Mouse (Mus musculus): ENCODE results near the gene Caskin2.
"Not testable (repeated sequence)": the region's sequence is repeated elsewhere in the genome, so short reads cannot be mapped to it uniquely, and the experiment has no call there.

The Caskin2 gene

DNA sequence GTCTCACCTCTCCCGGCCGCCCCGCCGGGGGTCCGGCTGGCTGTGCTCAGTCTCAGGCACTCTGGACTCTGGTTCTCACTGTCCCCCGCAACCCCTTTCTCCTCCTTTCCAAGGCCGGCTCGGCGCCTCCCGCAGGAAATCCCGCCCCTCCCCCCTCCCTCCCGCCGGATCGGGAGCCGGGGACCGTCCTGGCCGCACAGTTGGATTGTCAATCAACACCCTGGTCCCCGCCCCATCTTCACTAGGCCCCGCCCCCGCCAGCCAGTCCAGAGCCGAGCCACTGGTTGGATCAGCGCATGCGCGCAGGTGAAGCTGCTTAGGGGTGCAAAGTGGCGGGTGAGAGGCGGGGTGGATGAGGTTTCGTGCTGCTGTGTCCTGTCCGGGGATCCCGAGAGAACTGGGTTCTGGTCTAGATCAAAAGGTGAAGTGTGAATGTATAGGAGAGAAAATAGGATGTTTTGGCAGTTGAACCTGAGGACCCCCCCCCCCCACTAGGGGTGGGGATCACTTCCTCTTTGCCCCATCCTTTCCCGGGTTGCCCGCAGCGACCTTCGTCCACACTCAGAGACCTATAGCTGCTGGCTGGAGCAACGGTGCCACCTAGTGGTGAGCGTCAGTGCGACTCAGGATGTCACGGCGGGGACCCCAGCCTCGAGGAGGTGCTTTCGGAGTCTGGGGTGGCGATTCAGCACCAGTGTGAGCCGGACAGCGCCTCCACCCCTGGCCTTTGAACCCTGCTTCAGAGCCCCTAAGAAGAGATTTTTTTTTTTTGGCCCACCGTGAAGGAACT, at the start of gene Caskin2:
TSS of gene Caskin2 (minus strand) at position 133 of the 790 bp plus-strand sequence.
- DNase-seq (ENCODE audit: low spot score in 2 of 2) = peak; percentile 93 to 96

DNA sequence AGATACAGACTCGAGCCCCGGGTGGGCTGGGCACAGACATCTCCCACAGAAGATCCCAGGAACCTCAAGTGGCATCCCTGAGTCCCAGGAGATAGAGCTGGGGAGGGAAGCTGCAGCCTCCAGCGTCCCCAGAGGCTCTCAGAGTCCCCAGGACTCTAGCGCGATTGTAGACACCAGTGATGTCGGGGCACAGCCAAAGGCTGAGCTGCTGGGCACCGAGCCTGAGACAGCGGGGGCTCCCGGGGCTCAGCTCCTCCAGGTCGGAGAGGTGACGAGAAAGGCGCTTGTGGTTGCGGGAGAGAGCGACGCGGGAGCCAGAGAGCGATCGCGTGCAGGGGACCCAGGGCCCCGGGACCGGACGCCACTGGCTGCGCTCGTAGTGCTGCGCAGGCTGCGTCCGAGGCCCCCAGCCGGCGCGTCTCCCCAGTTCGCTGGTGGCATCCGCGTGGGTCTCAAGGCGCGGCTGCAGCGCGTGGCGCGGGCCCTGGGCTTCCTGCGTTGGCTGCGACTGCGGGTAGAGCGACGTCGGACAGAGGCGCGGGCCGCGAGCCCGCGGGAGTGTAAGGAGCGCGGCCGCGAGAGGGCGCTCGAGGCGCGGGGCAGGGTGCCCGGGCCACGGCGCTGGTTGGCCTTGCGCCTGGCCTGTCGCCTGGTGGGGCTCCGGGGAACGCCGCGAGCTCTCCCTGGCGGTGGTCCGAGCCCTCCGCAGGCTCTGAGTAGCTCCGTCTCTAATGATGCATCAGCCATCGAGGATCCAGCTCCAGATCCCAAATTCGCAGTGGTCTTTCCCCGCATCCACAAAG, 45.9 kb upstream of the Caskin2 start:
- DNase-seq (ENCODE audit: low spot score in 2 of 2) = peak; percentile 79 to 90

DNA sequence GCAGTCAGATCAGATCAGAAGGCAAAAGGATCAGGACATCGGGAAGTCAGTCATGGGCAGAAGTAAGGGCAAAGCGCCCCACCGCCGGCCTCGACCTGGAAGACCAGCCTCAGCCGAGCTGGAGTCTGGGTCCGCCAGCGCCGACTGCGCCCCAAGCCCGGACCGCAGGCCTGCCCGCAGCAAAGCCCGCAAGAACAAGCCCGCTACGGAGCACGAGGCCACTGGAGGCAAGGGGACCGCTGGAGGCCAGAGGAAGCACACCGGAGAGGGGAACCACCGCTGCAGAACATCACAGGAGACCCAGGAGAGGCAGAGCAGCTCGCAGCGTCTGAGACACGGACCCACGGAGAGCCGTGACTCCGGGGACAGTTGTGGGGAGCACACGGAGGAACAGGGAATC, 44.9 kb upstream of the Caskin2 start, which contains the start of gene Myo15b:
TSS of gene Myo15b (plus strand) at position 53 of the 400 bp plus-strand sequence.
- DNase-seq (ENCODE audit: low spot score in 2 of 2) = no peak

DNA sequence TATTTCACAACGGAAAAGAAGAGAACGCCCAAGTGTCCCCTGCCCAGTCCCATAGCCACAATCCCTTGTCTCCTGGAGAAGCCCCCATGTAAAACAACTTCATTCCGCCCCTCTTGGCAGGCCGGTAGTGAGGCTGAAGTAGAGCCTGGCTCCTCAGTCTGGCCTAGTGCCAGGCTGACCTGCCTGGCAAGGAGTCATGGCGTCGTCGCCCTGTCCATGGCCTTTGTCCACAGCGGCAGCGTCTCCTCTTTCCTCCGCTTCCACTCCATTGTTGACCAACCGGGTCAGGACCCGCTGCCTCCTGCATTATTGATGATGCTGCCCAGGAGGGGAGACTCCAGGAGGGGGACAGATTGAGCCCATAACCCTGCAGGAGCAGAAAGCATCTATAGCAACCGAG, 44.5 kb upstream of the Caskin2 start:
- no peak for DNase-seq (ENCODE audit: low spot score in 2 of 2)

DNA sequence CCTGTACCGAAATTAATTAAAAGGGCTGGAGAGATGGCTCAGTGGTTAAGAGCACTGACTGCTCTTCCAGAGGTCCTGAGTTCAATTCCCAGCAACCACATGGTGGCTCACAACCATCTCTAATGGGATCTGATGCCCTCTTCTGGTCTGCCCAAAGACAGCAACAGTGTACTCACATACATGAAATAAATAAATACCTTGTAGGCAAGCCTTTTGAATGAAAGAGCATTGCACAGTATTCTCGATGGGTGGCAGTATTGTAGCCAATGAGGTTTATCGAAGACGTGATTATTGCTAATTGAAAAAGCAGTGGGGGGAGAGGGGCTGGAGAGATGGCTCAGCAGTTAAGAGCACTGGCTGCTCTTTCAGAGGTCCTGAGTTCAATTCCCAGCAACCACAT, 43.7 kb upstream of the Caskin2 start:
- DNase-seq (ENCODE audit: low spot score in 2 of 2) = not testable (repeated sequence)

GRCm38 (mm10) chr11:115854674-115855073, 41.2 kb upstream of the Caskin2 start:
- no peak for DNase-seq (ENCODE audit: low spot score in 2 of 2)

DNA sequence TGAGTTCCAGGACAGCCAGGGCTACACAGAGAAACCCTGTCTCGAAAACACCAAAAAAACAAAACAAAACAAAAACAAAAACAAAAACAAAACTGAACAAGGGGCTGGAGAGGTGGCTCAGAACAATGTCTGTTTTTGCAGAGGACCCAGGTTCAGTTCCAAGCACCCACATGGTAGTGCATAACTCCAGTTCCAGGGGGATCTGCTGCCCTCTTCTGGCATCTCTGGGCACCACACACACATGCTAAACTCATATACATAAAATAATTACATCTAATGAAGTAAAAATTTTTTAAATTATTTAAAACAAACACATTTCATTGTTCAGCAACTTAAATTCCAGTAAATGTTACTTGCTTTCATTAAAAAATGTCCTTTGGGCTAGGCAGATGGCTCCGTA, 32.4 kb upstream of the Caskin2 start:
- no peak for DNase-seq (ENCODE audit: low spot score in 2 of 2)

DNA sequence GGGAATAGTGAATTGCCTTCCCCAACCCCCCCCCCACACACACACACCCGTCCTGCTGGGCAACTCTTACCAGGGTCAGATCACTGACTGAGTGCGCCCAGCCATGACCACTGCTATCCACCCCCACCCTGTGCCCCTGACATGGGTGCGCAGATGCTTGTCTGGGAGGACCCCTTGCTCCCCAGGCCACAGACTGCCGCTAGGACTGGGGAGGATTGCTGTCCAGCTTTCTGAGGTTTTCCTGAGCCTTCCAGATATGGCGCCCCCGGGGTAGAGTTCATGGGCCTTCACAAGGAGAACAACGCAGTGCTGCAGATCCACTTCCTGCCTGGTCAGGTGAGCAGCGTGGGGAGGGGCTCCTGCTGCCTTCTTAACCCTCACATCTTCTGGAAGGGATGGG, 30.8 kb upstream of the Caskin2 start:
- DNase-seq (ENCODE audit: low spot score in 2 of 2) = no peak

GRCm38 (mm10) chr11:115843891-115844239, 30.4 kb upstream of the Caskin2 start:
- no peak for DNase-seq (ENCODE audit: low spot score in 2 of 2)

DNA sequence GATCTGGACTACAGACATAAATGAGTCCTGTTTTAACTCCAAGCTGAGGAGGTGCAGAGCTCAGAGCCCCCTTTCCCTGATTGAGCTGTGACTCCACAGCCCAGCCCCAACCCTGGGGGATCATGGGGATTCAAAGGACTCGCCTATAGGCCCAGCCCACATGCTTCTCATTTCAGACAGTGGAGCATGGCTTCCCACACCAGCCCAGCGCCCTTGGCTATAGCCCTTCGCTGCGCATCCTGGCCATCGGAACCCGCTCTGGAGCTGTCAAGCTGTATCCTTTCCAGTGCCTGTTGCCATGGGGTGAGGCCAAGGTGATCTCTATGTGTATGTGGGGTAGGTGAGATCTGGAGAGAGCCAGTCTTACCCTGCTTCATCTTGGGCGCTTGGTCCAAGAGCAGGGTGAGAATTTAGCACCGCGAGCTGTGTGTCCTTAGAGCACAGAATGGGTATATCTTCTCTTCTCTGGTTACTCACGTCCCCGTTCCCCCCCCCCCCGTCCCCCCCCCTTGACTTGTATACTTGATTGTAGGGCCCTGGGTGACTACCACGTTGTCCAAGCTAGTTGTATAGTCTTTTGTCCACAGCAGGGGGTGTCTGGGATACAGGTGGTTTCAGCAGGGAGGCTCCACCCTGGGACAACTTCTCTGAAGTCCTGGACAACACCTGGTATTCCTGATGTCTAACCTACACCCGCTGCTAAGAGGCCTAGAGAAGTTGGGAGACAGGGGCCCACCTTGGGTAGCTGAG, 29.9 kb upstream of the Caskin2 start:
- no peak for DNase-seq (ENCODE audit: low spot score in 2 of 2)

- peak in 1 of 2 experiments; percentile 56 for DNase-seq (ENCODE audit: low spot score in 2 of 2)
These were observed 28.6 kb upstream of the Caskin2 start for GRCm38 (mm10) chr11:115841961-115842550.

- no peak for DNase-seq (ENCODE audit: low spot score in 2 of 2)
These were observed 27.6 kb upstream of the Caskin2 start for GRCm38 (mm10) chr11:115841044-115841443.

- DNase-seq (ENCODE audit: low spot score in 2 of 2) = no peak
These were observed 26.3 kb upstream of the Caskin2 start for GRCm38 (mm10) chr11:115839732-115840131.

- no peak for DNase-seq (ENCODE audit: low spot score in 2 of 2)
These were observed 25.5 kb upstream of the Caskin2 start for GRCm38 (mm10) chr11:115838895-115839311.

DNA sequence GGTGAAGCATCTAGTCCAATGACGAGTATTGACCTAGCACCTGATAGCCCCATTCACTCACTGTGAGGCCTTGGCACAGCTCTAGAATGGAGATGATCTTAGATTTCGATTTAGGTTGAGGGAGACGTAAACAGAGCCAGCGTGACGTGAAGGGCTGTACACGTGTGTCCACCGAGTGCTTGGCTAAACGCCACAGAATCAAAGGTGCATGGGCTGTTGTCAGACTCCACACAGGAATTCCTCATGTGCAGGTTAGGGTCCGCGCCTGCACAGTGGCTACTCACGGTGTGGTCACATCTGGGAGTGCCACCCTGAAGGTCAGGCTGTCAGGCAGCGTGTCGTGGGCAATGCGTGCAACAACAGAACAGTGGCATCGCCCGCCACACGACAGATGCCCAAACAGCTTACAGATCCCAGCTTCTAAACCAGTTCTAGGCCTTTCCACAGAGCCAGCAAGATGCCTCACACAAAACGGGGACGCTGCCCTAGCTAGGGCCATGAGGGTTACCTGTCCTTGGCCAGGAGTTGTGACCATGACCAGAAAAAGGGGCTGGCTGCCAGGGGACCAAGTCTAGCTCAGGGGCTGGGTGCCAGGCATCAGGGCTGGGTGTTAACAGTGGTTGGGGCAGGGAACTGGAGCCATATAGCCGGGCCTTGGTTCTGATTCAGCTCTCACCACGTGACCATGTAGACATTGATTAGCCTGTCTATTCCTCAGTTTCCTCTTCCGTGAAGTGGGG, 24.3 kb upstream of the Caskin2 start:
- DNase-seq (ENCODE audit: low spot score in 2 of 2) = no peak

DNA sequence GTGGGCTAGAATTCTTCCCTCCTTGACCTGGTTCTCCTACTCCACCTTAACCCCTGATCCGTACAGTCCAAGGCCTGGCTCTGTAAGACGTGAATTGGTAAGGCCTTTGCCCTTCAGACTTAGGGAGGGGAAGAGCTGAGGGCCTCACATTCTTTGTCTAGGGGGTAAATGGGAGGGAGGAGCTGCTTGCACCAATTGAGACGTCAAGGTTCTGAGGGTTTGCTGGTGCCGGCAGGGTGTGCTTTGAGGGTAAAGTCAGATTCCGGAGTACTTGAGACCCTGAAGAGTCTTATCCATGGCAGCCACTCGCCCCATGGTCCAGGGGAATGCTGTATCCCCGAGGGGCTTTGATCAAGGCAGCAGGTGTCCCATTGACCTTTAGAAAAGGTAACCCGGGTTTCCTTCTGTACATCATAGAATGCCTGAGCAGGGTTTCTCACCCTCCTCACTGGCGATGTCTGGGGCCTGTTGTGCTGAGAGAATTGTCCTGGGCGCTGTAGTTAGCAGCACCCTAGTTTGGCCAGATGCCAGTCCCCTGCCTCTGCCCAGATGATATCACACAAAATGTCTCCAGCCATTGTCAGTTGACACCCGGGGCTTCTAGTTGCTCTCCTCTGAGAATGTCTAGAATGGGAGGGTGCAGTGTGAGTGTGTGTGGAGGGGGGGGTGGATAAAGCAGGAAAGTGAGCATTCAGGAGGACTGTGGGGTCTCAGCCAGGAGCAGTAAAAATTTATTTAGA, 23.4 kb upstream of the Caskin2 start:
- no peak for DNase-seq (ENCODE audit: low spot score in 2 of 2)

DNA sequence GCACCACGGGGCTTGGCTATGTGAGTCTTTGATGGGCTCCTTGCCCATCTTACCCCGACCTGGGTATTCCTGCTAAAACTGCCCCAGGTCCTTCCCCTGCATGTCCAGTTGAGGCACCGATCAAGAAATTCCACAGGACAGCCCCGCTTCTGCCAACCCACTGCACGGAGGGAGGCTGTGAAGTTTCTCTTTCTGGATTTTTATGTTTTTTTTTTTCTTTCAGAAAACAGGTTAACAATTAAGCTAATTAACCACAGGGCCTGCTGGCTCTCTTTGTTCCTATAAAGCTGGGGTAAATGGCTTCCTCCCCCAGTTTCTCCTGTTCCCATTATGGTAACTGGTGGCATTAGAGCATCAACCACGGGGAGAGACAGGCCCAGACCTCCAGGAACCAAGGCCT, 20.6 kb upstream of the Caskin2 start:
- DNase-seq (ENCODE audit: low spot score in 2 of 2) = no peak

DNA sequence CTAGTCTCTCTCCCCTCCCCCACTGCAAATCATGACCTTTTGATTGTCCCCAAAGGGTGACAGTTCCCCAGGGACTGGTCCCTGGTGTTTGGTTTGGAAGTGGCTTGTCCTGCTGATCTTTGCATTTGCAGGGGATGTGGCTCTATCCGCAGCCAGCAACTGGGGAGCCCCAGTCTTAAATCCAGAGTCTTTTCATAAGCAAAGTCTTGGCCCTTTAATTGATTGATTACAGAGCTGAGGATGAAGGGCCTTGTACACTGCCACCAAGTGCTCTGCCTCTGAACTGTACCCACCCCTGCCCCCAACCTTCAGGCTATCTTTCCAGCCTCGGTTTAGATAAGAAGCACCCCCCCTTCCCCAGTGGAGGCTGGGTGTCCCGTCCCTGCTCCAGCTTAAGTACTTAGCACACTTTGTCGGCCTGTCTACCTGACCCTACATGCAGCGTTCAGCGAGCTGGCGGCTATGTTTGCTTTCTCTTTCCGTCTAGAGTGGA, 19.6 kb upstream of the Caskin2 start:
- DNase-seq (ENCODE audit: low spot score in 2 of 2) = no peak

DNA sequence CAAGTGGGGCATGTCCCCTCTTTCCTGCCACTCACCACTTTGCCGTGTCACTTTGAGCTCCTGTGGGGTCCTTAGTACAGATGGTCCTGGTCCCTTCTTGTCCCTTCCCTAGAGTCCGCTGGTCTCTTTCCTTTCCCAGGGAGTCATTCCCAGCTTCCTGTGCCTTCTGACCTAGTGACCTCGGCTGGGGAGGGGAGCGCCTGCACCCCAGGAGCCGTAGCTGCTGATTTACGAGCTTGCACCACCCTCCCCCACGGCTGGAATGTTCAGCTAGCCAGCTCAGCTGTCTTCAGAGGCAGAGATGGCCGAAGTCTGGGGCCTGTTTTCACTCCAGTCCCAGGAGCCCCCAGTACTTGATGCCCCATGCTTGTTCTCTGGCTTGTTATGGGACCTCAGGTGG, 19.1 kb upstream of the Caskin2 start:
- no peak for DNase-seq (ENCODE audit: low spot score in 2 of 2)

DNA sequence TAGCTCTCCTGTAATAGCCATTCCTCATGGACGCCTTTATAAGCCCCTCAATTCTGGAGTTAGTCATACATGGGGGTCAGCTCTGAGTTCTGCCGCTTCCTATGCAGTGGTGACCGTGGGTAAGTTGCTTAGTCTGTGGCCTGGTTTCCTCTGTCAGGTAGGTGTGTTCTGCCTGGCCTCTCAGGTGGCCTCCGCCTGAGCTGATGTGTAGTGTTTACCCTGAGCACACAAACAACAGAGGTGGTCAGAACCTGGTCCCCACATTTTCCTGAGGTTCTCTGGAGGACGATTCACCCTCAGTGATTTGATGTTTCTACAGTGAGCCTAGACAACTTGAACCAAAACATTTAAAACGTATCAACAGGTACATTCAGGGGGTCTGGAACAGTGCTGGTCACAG, 18.6 kb upstream of the Caskin2 start:
- no peak for DNase-seq (ENCODE audit: low spot score in 2 of 2)
